ENCODE assay signal across 25 mouse cellular contexts in the genomic region with DNA sequence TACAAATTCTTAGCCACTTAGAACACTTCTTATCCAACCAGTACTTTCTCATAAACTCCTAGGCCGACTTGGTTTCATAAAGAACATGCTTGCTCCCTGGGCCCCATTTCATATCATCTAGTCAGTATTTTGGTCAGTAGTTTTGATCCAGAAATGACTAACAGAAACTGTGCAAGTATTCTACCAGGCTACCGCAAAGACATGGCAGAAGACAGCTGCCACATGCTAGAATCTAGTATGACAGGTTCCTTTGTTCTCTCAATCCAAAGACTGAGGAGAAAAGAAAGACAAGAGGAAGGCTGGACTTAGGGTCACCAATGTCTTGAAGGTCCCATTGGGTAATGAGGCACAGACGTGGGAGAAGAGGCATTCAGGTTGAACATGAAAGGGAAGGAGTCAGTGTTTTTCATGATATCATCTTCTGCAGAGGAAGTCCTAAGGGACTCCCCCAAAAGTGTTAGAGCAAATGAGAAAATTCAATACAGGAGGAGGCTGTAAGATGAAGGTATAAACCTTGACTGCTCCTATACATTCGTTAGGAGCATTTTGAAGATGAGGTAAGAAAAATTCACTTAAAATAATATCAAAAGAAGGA.
DNase-seq lines count a peak whose midpoint lies in the region; ATAC-seq and TF ChIP-seq lines count a peak whose summit lies in the region.
"Had no signal": no experiment of that assay in that cellular context is flagged by ENCODE, and none has a peak within 500 bp of the region (broad histone marks: within the 10 kb centered on the region; RNA-seq: fewer than 3 reads in every experiment).

No protein-coding gene starts in this region.

- DNase-seq in CD4-positive helper T cell, adult 2 months (ENCODE audit: low read depth, low spot score) = peak; percentile 32
- peak; percentile 50 for DNase-seq in CD4-positive, CD25-positive, alpha-beta regulatory T cell, adult 2 months (ENCODE audit: low read depth, low spot score)
- peak; percentile 70 for DNase-seq in CH12.LX (ENCODE audit: extremely low read depth)
- peak; percentile 71 for DNase-seq in induced T-regulatory cell, adult 2 months (ENCODE audit: low read depth)
- no peak for DNase-seq in neural tube, embryonic 10.5 days (ENCODE audit: extremely low spot score, low spot score)
- DNase-seq in kidney, adult 8-10 months = no peak
- DNase-seq in c-Kit-positive CD71-positive TER-119-positive erythroid progenitor cells, embryonic 14.5 days (ENCODE audit: low spot score) = no peak
- DNase-seq: adrenal gland, adult 8-10 months; adrenal gland, postnatal 14 days; adrenal gland, postnatal 36 days; cerebellum, adult 11 months; cerebellum, adult 18-20 months; cerebellum, adult 8-10 months; cerebellum, adult 9-11 months; cerebellum, postnatal 14 days; cerebellum, postnatal 36 days; embryo, embryonic 11 days had no signal

- dilution Hi-C loops in CH12.LX (cut with MboI; ENCODE audit: extremely low pct_ligation_motif_present, extremely low pct_unique_long_range_greater_than_20kb, low sequenced_read_pairs) = no loop called here

- TF ChIP-seq RAD21 in CH12.LX (IDR thresholded peaks at IDR 0.05; ENCODE audit: low read depth, low read length) = peak; percentile 1

- no peak overlapping the region for H3K4me3 ChIP-seq in CH12.LX (replicated peaks in 1 of 3; ENCODE audit: low read depth in 2 of 3, low read length in 2 of 3, poor library complexity in 1 of 3)
- no peak overlapping the region for H3K4me3 ChIP-seq in hindbrain, embryonic 16.5 days (ENCODE audit: low read length)
- H3K4me3 ChIP-seq: embryonic facial prominence, embryonic 13.5 days; embryonic facial prominence, embryonic 15.5 days; erythroblast, embryonic 14.5 days; forebrain, embryonic 10.5 days; forebrain, embryonic 12.5 days had no signal

- H3K9ac ChIP-seq in CH12.LX (ENCODE audit: insufficient read depth, low read depth) = no peak overlapping the region
- H3K9ac ChIP-seq in hindbrain, embryonic 16.5 days (ENCODE audit: low read depth, low read length) = no peak overlapping the region
- H3K9ac ChIP-seq: embryonic facial prominence, embryonic 13.5 days; embryonic facial prominence, embryonic 15.5 days; forebrain, embryonic 12.5 days had no signal

- WGBS in hindbrain, embryonic 16.5 days = 83% methylated on average over 4 of the region's 4 CpGs

- H3K27me3 ChIP-seq in CH12.LX (replicated peaks) = no peaks in the 10 kb centered on the region
- no peaks in the 10 kb centered on the region for H3K27me3 ChIP-seq in hindbrain, embryonic 16.5 days (replicated peaks; ENCODE audit: control insufficient read depth, insufficient read depth, low read length)
- H3K27me3 ChIP-seq: embryonic facial prominence, embryonic 13.5 days; embryonic facial prominence, embryonic 15.5 days; forebrain, embryonic 12.5 days had no signal

- TF ChIP-seq EP300 in CH12.LX (IDR thresholded peaks at IDR 0.05; ENCODE audit: low read length) = peak; percentile 96

- H3K4me1 ChIP-seq in CH12.LX (ENCODE audit: control insufficient read depth in 1 of 2, insufficient read depth in 2 of 2) = peaks cover 23 to 58% of the 10 kb centered on the region in 2 experiments
- H3K4me1 ChIP-seq in hindbrain, embryonic 16.5 days (ENCODE audit: control insufficient read depth, insufficient read depth, low read depth, low read length) = no peaks in the 10 kb centered on the region

- no peak for TF ChIP-seq CTCF in CH12.LX (conservative IDR thresholded peaks at IDR 0.05 in 1 of 2, IDR thresholded peaks at IDR 0.05 in 1 of 2; ENCODE audit: low read depth in 2 of 2, low read length in 2 of 2)

- H3K79me2 ChIP-seq in CH12.LX (replicated peaks; ENCODE audit: control insufficient read depth, extremely low read depth, insufficient read depth, poor library complexity, severe bottlenecking) = no peaks in the 10 kb centered on the region

- in situ Hi-C loops in CH12.LX (cut with MboI; ENCODE audit: low pct_ligation_motif_present, low pct_unique_long_range_greater_than_20kb, low sequenced_read_pairs) = no loop called here

- peak overlapping the region; percentile 82 for H3K4me2 ChIP-seq in CH12.LX (ENCODE audit: insufficient read depth, low read depth, poor library complexity, severe bottlenecking)
- H3K4me2 ChIP-seq in hindbrain, embryonic 16.5 days (ENCODE audit: low read length) = no peak overlapping the region
- H3K4me2 ChIP-seq: embryonic facial prominence, embryonic 13.5 days; embryonic facial prominence, embryonic 15.5 days; forebrain, embryonic 12.5 days had no signal

- ATAC-seq in hindbrain, embryonic 16.5 days = no peak
- ATAC-seq: forebrain, embryonic 14.5 days; forebrain, embryonic 16.5 days had no signal

- no peaks in the 10 kb centered on the region for H3K9me3 ChIP-seq in CH12.LX (replicated peaks; ENCODE audit: low read length)
- no peaks in the 10 kb centered on the region for H3K9me3 ChIP-seq in hindbrain, embryonic 16.5 days (ENCODE audit: control insufficient read depth, low read length)
- H3K9me3 ChIP-seq: embryonic facial prominence, embryonic 13.5 days; embryonic facial prominence, embryonic 15.5 days; forebrain, embryonic 10.5 days; forebrain, embryonic 12.5 days had no signal

- H3K27ac ChIP-seq in CH12.LX (ENCODE audit: insufficient read depth, low read depth) = peak overlapping the region; percentile 91
- no peak overlapping the region for H3K27ac ChIP-seq in hindbrain, embryonic 16.5 days (ENCODE audit: low read depth, low read length)
- H3K27ac ChIP-seq: embryonic facial prominence, embryonic 13.5 days; embryonic facial prominence, embryonic 15.5 days; forebrain, embryonic 10.5 days; forebrain, embryonic 12.5 days had no signal

- H3K36me3 ChIP-seq in CH12.LX (replicated peaks in 1 of 2; ENCODE audit: control insufficient read depth in 1 of 2, insufficient read depth in 1 of 2, low read length in 1 of 2) = no peaks in the 10 kb centered on the region
- no peaks in the 10 kb centered on the region for H3K36me3 ChIP-seq in hindbrain, embryonic 16.5 days (ENCODE audit: control insufficient read depth, insufficient read depth, low read length)
- H3K36me3 ChIP-seq: embryonic facial prominence, embryonic 13.5 days; embryonic facial prominence, embryonic 15.5 days; forebrain, embryonic 10.5 days; forebrain, embryonic 12.5 days had no signal

- no peak for TF ChIP-seq POLR2A in CH12.LX (IDR thresholded peaks at IDR 0.05; ENCODE audit: low read depth, low read length)

TF ChIP-seq in CH12.LX, 34 proteins besides CTCF, POLR2A, EP300 and RAD21 (continues in another document):
- TF ChIP-seq SIN3A (IDR thresholded peaks at IDR 0.05; ENCODE audit: low read length) (peak; percentile 77), RCOR1 (conservative IDR thresholded peaks at IDR 0.05; ENCODE audit: low read depth, low read length) (peak; percentile 94), IRF4 (IDR thresholded peaks at IDR 0.05; ENCODE audit: low read depth, low read length) (peak; percentile 97), MXI1 (IDR thresholded peaks at IDR 0.05; ENCODE audit: low read depth, low read length) (peak; percentile 72; the same call in 1 of the 2 replicates), POLR2AphosphoS2 (IDR thresholded peaks at IDR 0.05; ENCODE audit: low read depth, low read length) (no peak), ZC3H11A (IDR thresholded peaks at IDR 0.05; ENCODE audit: low read depth, low read length) (no peak), NRF1 (IDR thresholded peaks at IDR 0.05; ENCODE audit: low read depth, low read length) (no peak), USF2 (conservative IDR thresholded peaks at IDR 0.05; ENCODE audit: low read depth, low read length) (no peak), CHD2 (IDR thresholded peaks at IDR 0.05; ENCODE audit: low read length) (peak; percentile 65; the same call in 1 of the 2 replicates), SMC3 (IDR thresholded peaks at IDR 0.05; ENCODE audit: low read depth, low read length) (peak; percentile 12; the same call in 1 of the 2 replicates), UBTF (IDR thresholded peaks at IDR 0.05; ENCODE audit: low read depth, low read length) (no peak), ETS1 (conservative IDR thresholded peaks at IDR 0.05; ENCODE audit: low read depth, low read length) (peak; percentile 71; the same call in 1 of the 2 replicates), ELF1 (IDR thresholded peaks at IDR 0.05; ENCODE audit: low read depth, low read length) (no peak), PAX5 (IDR thresholded peaks at IDR 0.05; ENCODE audit: low read length) (no peak), NELFE (IDR thresholded peaks at IDR 0.05; ENCODE audit: low read depth, low read length) (no peak; the same call in 1 of the 2 replicates), BHLHE40 (IDR thresholded peaks at IDR 0.05; ENCODE audit: low read depth, low read length) (peak; percentile 83), MYC (IDR thresholded peaks at IDR 0.05; ENCODE audit: low read depth, low read length) (peak; percentile 88), ZNF384 (IDR thresholded peaks at IDR 0.05; ENCODE audit: low read depth, low read length) (no peak), TBP (conservative IDR thresholded peaks at IDR 0.05; ENCODE audit: low read depth, low read length) (no peak), MAZ (IDR thresholded peaks at IDR 0.05; ENCODE audit: low read depth, low read length) (0 out of 2 replicates have a peak, but pooled peaks have one; percentile 56), ZMIZ1 (IDR thresholded peaks at IDR 0.05; ENCODE audit: low read depth, low read length) (0 out of 2 replicates have a peak, but pooled peaks have one; percentile 48), MAFK (IDR thresholded peaks at IDR 0.05; ENCODE audit: insufficient replicate concordance, low read length) (peak; percentile 69; the same call in 1 of the 2 replicates), KAT2A (IDR thresholded peaks at IDR 0.05; ENCODE audit: insufficient replicate concordance, low read length) (no peak), USF1 (IDR thresholded peaks at IDR 0.05; ENCODE audit: low read depth, low read length) (no peak), JUND (conservative IDR thresholded peaks at IDR 0.05; ENCODE audit: low read depth, low read length) (peak; percentile 91), TCF12 (IDR thresholded peaks at IDR 0.05; ENCODE audit: low read depth, low read length) (peak; percentile 82), CHD1 (IDR thresholded peaks at IDR 0.05; ENCODE audit: low read depth, low read length) (no peak; the same call in 1 of the 2 replicates), HCFC1 (IDR thresholded peaks at IDR 0.05; ENCODE audit: low read depth, low read length) (no peak; the same call in 1 of the 2 replicates), MEF2A (IDR thresholded peaks at IDR 0.05; ENCODE audit: borderline replicate concordance, low read depth, low read length) (peak; percentile 89), GABPA (IDR thresholded peaks at IDR 0.05; ENCODE audit: insufficient replicate concordance, low read depth, low read length) (no peak), JUN (IDR thresholded peaks at IDR 0.05; ENCODE audit: insufficient read depth, low read depth, low read length) (peak; percentile 86), E2F4 (IDR thresholded peaks at IDR 0.05; ENCODE audit: insufficient replicate concordance, low read depth, low read length) (no peak), MAX (IDR thresholded peaks at IDR 0.05; ENCODE audit: low read length) (peak; percentile 67)

Comparison
In these comparisons a context has a peak if more than half of its experiments do, and no peak if none do; other contexts are left out.
1. DNase-seq: peak in CD4-positive helper T cell, adult 2 months (single experiment), CD4-positive, CD25-positive, alpha-beta regulatory T cell, adult 2 months (single experiment), CH12.LX (single experiment) and induced T-regulatory cell, adult 2 months (single experiment); none in neural tube, embryonic 10.5 days (single experiment), kidney, adult 8-10 months (0 of 2) and c-Kit-positive CD71-positive TER-119-positive erythroid progenitor cells, embryonic 14.5 days (single experiment).